Mouse (Mus musculus) ES-E14 (cell line): ENCODE results near the gene Ncmap.

Source experiments
- CHD2 ChIP-seq: IDR thresholded peaks from 2 replicates; pipeline ENCODE4 v1.6.1; 2014; ENCODE audit warnings: mild to moderate bottlenecking, low read depth, low read length, inconsistent platforms
- ZC3H11A ChIP-seq: IDR thresholded peaks from 2 replicates; pipeline ENCODE4 v1.6.1; 2012; ENCODE audit warnings: low read depth, mild to moderate bottlenecking, inconsistent platforms, low read length, borderline replicate concordance
- ZNF384 ChIP-seq: IDR thresholded peaks from 2 replicates; pipeline ENCODE4 v1.6.1; 2012; ENCODE audit warnings: low read depth, low read length, inconsistent platforms

GRCm38 (mm10) chr4:135434395-135434789 lies 36.4 kb upstream of the Ncmap start:
- TF ChIP-seq ZC3H11A (no peak), CHD2 (no peak), ZNF384 (no peak)
